Mouse (Mus musculus) CD4-positive naive resting alpha-beta T cell, adult 57 days (primary cell): ENCODE data around the gene Rlim. TPM values are rescaled to one million over a fixed set of nuclear protein-coding genes. Genes with fewer than 3 reads are reported as not detected.

Source experiments
- total RNA-seq: library from RNA; stranded (reverse); gene quantifications from one replicate; pipeline ENCODE4 v1.2.4, GENCODE M21; 2023

Gene Rlim
- 96.0 TPM for total RNA-seq

GRCm38 (mm10) chrX:103981169-103981689 is at the start of gene Rlim:
Gene Rlim, minus strand, starts transcription at chrX:103981284.

Other genes starting within 250 kb of the Rlim start
- 0.50 TPM for gene Slc16a2, start 159.3 kb downstream of the Rlim start, total RNA-seq
- gene Nexmif, start 219.9 kb upstream of the Rlim start, total RNA-seq = 0.12 TPM